Mouse (Mus musculus): ENCODE results near the gene Ubap1. TPM values are rescaled to one million over a fixed set of nuclear protein-coding genes. Genes with fewer than 3 reads are reported as not detected.

Gene Ubap1
- total RNA-seq (2014; fragmentation: Nextera tagmentation) (25.1 and 39.2 TPM in 2 replicates), total RNA-seq (2017) (27.5 and 30.4 TPM in 2 replicates), polyA plus RNA-seq (2012) (18.3 and 19.0 TPM in 2 replicates)

GRCm38 (mm10) chr4:41348584-41349198 lies at the start of gene Ubap1:
Gene Ubap1 (plus strand): TSS chr4:41348996.
- TF ChIP-seq CTCF (IDR thresholded peaks at IDR 0.05; ENCODE audit: low read depth, low read length): no peak
- no peak for TF ChIP-seq POLR2AphosphoS5 (IDR thresholded peaks at IDR 0.05; ENCODE audit: insufficient replicate concordance, low read depth, low read length)
- no peak for TF ChIP-seq TAL1 (conservative IDR thresholded peaks at IDR 0.05; ENCODE audit: low read depth, low read length)
- no peak for TF ChIP-seq GATA2 (IDR thresholded peaks at IDR 0.05; ENCODE audit: borderline replicate concordance, low read depth, low read length)
- TF ChIP-seq GATA1 (IDR thresholded peaks at IDR 0.05; ENCODE audit: borderline replicate concordance, low read length): no peak
- peak within 1 kb of the TSS; percentile 80 for H3K4me3 ChIP-seq (ENCODE audit: low read depth, low read length)
- DNase-seq (ENCODE audit: low spot score): peak; percentile 88
- H3K27me3 ChIP-seq (ENCODE audit: insufficient read depth, low read length): no peaks in the 10 kb centered on the region
- H3K36me3 ChIP-seq (replicated peaks): peaks cover 8% of the 10 kb centered on the region
- H3K9me3 ChIP-seq (replicated peaks): no peaks in the 10 kb centered on the region
- peak; percentile 94 for ATAC-seq (ENCODE audit: extremely low read depth, insufficient number of reproducible peaks, low FRiP score, poor library complexity, severe bottlenecking)
- peaks cover 40% of the 10 kb centered on the region for H3K4me1 ChIP-seq (ENCODE audit: insufficient read depth, low read depth, low read length)

- ATAC-seq (ENCODE audit: extremely low read depth, insufficient number of reproducible peaks, low FRiP score, poor library complexity, severe bottlenecking): no peak
- Histone ChIP-seq H3K9me3 (replicated peaks) (no peaks in the 10 kb centered on the region), H3K4me3 (ENCODE audit: low read depth, low read length) (peak overlapping the region; percentile 6; the same call in 1 of the 2 replicates), H3K4me1 (ENCODE audit: insufficient read depth, low read depth, low read length) (peaks cover 43% of the 10 kb centered on the region), H3K27me3 (ENCODE audit: insufficient read depth, low read length) (no peaks in the 10 kb centered on the region), H3K36me3 (replicated peaks) (peaks cover 93% of the 10 kb centered on the region)
- no peak for DNase-seq (ENCODE audit: low spot score)
- TF ChIP-seq POLR2AphosphoS5 (IDR thresholded peaks at IDR 0.05; ENCODE audit: insufficient replicate concordance, low read depth, low read length): no peak
- no peak for TF ChIP-seq CTCF (IDR thresholded peaks at IDR 0.05; ENCODE audit: low read depth, low read length)
These were observed 45.1 kb upstream of the Ubap1 start for GRCm38 (mm10) chr4:41303671-41304070.

GRCm38 (mm10) chr4:41304302-41304701 lies 44.5 kb upstream of the Ubap1 start:
- no peak for TF ChIP-seq POLR2AphosphoS5 (IDR thresholded peaks at IDR 0.05; ENCODE audit: insufficient replicate concordance, low read depth, low read length)
- TF ChIP-seq TAL1 (conservative IDR thresholded peaks at IDR 0.05; ENCODE audit: low read depth, low read length): no peak
- TF ChIP-seq GATA2 (IDR thresholded peaks at IDR 0.05; ENCODE audit: borderline replicate concordance, low read depth, low read length): no peak
- no peak for TF ChIP-seq GATA1 (IDR thresholded peaks at IDR 0.05; ENCODE audit: borderline replicate concordance, low read length)
- no peak for TF ChIP-seq CTCF (IDR thresholded peaks at IDR 0.05; ENCODE audit: low read depth, low read length)
- ATAC-seq (ENCODE audit: extremely low read depth, insufficient number of reproducible peaks, low FRiP score, poor library complexity, severe bottlenecking): no peak; the same call in 1 of the 2 replicates
- no peaks in the 10 kb centered on the region for H3K9me3 ChIP-seq (replicated peaks)
- no peak for DNase-seq (ENCODE audit: low spot score)
- no peaks in the 10 kb centered on the region for H3K27me3 ChIP-seq (ENCODE audit: insufficient read depth, low read length)
- no peak overlapping the region for H3K4me3 ChIP-seq (ENCODE audit: low read depth, low read length)
- peaks cover 93% of the 10 kb centered on the region for H3K36me3 ChIP-seq (replicated peaks)
- H3K4me1 ChIP-seq (ENCODE audit: insufficient read depth, low read depth, low read length): peaks cover 43% of the 10 kb centered on the region

GRCm38 (mm10) chr4:41307406-41307805 lies 41.4 kb upstream of the Ubap1 start:
- no peak for ATAC-seq (ENCODE audit: extremely low read depth, insufficient number of reproducible peaks, low FRiP score, poor library complexity, severe bottlenecking)
- Histone ChIP-seq H3K9me3 (replicated peaks) (no peaks in the 10 kb centered on the region), H3K4me3 (ENCODE audit: low read depth, low read length) (no peak overlapping the region), H3K36me3 (replicated peaks) (peaks cover 93% of the 10 kb centered on the region), H3K27me3 (ENCODE audit: insufficient read depth, low read length) (no peaks in the 10 kb centered on the region), H3K4me1 (ENCODE audit: insufficient read depth, low read depth, low read length) (peaks cover 56% of the 10 kb centered on the region)
- no peak for TF ChIP-seq GATA1 (IDR thresholded peaks at IDR 0.05; ENCODE audit: borderline replicate concordance, low read length)
- TF ChIP-seq GATA2 (IDR thresholded peaks at IDR 0.05; ENCODE audit: borderline replicate concordance, low read depth, low read length): no peak
- no peak for TF ChIP-seq POLR2AphosphoS5 (IDR thresholded peaks at IDR 0.05; ENCODE audit: insufficient replicate concordance, low read depth, low read length)
- no peak for TF ChIP-seq TAL1 (conservative IDR thresholded peaks at IDR 0.05; ENCODE audit: low read depth, low read length)
- TF ChIP-seq CTCF (IDR thresholded peaks at IDR 0.05; ENCODE audit: low read depth, low read length): no peak
- no peak for DNase-seq (ENCODE audit: low spot score)

GRCm38 (mm10) chr4:41310567-41311563 lies 37.9 kb upstream of the Ubap1 start:
- ATAC-seq (ENCODE audit: extremely low read depth, insufficient number of reproducible peaks, low FRiP score, poor library complexity, severe bottlenecking) (no peak), DNase-seq (ENCODE audit: low spot score) (no peak)
- Histone ChIP-seq H3K27me3 (ENCODE audit: insufficient read depth, low read length) (no peaks in the 10 kb centered on the region), H3K4me3 (ENCODE audit: low read depth, low read length) (no peak overlapping the region), H3K4me1 (ENCODE audit: insufficient read depth, low read depth, low read length) (peaks cover 52% of the 10 kb centered on the region), H3K36me3 (replicated peaks) (peaks cover 73% of the 10 kb centered on the region), H3K9me3 (replicated peaks) (no peaks in the 10 kb centered on the region)
- TF ChIP-seq GATA1 (IDR thresholded peaks at IDR 0.05; ENCODE audit: borderline replicate concordance, low read length) (no peak), TAL1 (conservative IDR thresholded peaks at IDR 0.05; ENCODE audit: low read depth, low read length) (no peak)

GRCm38 (mm10) chr4:41313722-41314121 lies 35.1 kb upstream of the Ubap1 start:
- peak overlapping the region; percentile 99 for H3K4me3 ChIP-seq (ENCODE audit: low read depth, low read length)
- H3K27me3 ChIP-seq (ENCODE audit: insufficient read depth, low read length): no peaks in the 10 kb centered on the region
- H3K4me1 ChIP-seq (ENCODE audit: insufficient read depth, low read depth, low read length): peaks cover 40% of the 10 kb centered on the region
- H3K36me3 ChIP-seq (replicated peaks): peaks cover 51% of the 10 kb centered on the region
- no peak for ATAC-seq (ENCODE audit: extremely low read depth, insufficient number of reproducible peaks, low FRiP score, poor library complexity, severe bottlenecking)
- H3K9me3 ChIP-seq (replicated peaks): no peaks in the 10 kb centered on the region
- TF ChIP-seq GATA1 (IDR thresholded peaks at IDR 0.05; ENCODE audit: borderline replicate concordance, low read length) (no peak), CTCF (IDR thresholded peaks at IDR 0.05; ENCODE audit: low read depth, low read length) (no peak), TAL1 (conservative IDR thresholded peaks at IDR 0.05; ENCODE audit: low read depth, low read length) (no peak), POLR2AphosphoS5 (IDR thresholded peaks at IDR 0.05; ENCODE audit: insufficient replicate concordance, low read depth, low read length) (no peak), GATA2 (IDR thresholded peaks at IDR 0.05; ENCODE audit: borderline replicate concordance, low read depth, low read length) (no peak)
- no peak for DNase-seq (ENCODE audit: low spot score)
